Mouse (Mus musculus) testis, adult 2 months (tissue): ENCODE results near the gene Epha6. TPM values are rescaled to one million over a fixed set of nuclear protein-coding genes. Genes with fewer than 3 reads are reported as not detected.

Experiments
- H3K27ac ChIP-seq: fragments of 200-500 bp; 2 replicates; pipeline ENCODE4 v1.5.1; 2012; ENCODE audit warnings: low read depth, low read length; ENCODE audit not compliant: control insufficient read depth, insufficient read depth
- H3K27me3 ChIP-seq: fragments of 200-500 bp; 2 replicates; pipeline ENCODE4 v1.6.1; 2012; ENCODE audit warnings: mild to moderate bottlenecking, low read length, moderate library complexity; ENCODE audit not compliant: control insufficient read depth, insufficient read depth
- H3K36me3 ChIP-seq: fragments of 200-500 bp; 2 replicates; pipeline ENCODE4 v1.6.1; 2012; ENCODE audit warnings: mild to moderate bottlenecking, low read length; ENCODE audit not compliant: control insufficient read depth, insufficient read depth
- H3K4me1 ChIP-seq: fragments of 200-500 bp; 2 replicates; pipeline ENCODE4 v1.6.1; 2012; ENCODE audit warnings: low read length; ENCODE audit not compliant: control insufficient read depth, insufficient read depth
- H3K4me3 ChIP-seq: fragments of 200-500 bp; 2 replicates; pipeline ENCODE4 v1.5.1; 2012; ENCODE audit warnings: low read depth, mild to moderate bottlenecking, low read length, moderate library complexity, mixed read lengths; ENCODE audit not compliant: control insufficient read depth
- CTCF ChIP-seq: fragments of 200-500 bp; IDR thresholded peaks from 2 replicates; pipeline ENCODE4 v1.5.1; 2012; ENCODE audit warnings: low read depth, mild to moderate bottlenecking, inconsistent platforms, low read length, moderate library complexity; ENCODE audit not compliant: control insufficient read depth, insufficient read depth, insufficient replicate concordance
- POLR2A ChIP-seq: fragments of 200-500 bp; IDR thresholded peaks from 2 replicates; pipeline ENCODE4 v1.6.1; 2012; ENCODE audit warnings: low read depth, mild to moderate bottlenecking, inconsistent platforms, low read length, moderate library complexity; ENCODE audit not compliant: control insufficient read depth
- polyA plus RNA-seq: library from polyadenylated mRNA; depleted of rRNA; stranded (reverse); fragments of >200 nt; gene quantifications from 2 replicates; pipeline ENCODE4 v1.2.3, GENCODE M21; 2012

The Epha6 gene
- polyA plus RNA-seq, 1 experiment = 1.0 TPM

DNA sequence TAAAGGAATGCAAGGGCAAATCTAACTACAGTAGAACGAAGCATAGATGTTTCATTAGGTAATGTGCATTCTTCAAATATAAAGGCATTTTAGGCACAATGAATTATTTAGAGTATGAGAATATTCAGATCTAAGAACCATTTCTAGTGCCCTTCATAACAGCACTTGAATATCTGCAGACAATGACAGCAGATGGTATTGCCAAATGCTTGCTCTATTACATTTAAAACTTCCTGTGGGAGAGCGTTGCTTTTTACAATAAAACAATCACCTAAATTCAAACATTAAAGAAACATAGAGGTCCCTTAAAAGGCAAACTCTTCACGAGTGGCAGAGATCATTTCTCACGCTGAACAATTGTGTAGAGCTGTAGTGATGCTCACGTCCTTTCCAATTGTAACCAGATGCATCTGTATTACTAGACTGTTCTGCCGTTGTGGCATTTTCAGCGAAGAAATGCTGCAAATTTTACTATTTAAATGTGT, 347.1 kb downstream of the Epha6 start:
- Histone ChIP-seq H3K4me3 (no peak overlapping the region), H3K27ac (no peak overlapping the region), H3K36me3 (no peaks in the 10 kb centered on the region), H3K27me3 (no peaks in the 10 kb centered on the region), H3K4me1 (no peaks in the 10 kb centered on the region)
- TF ChIP-seq CTCF = no peak
- no peak for TF ChIP-seq POLR2A

DNA sequence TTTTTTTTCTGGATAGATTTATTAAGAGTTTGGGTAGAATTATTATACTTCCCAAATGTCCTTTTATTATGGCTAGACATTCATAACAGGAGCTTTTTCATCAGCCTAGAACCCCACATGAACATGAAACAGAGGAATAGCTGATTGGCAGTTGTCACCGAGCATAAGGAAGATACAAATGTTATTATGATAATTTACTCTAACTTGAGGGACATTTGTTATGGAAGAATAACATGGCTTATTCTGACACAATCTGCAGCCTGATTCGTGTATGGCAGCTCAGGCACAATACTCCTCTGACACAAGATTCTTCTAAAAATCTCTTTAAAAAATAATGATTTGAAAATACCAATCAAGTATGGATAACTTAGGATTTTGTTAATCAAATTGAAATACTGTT, 347.7 kb downstream of the Epha6 start:
- no peak overlapping the region for H3K4me3 ChIP-seq
- H3K36me3 ChIP-seq = no peaks in the 10 kb centered on the region
- no peaks in the 10 kb centered on the region for H3K4me1 ChIP-seq
- no peak overlapping the region for H3K27ac ChIP-seq
- TF ChIP-seq CTCF (no peak), POLR2A (no peak)
- H3K27me3 ChIP-seq = no peaks in the 10 kb centered on the region

DNA sequence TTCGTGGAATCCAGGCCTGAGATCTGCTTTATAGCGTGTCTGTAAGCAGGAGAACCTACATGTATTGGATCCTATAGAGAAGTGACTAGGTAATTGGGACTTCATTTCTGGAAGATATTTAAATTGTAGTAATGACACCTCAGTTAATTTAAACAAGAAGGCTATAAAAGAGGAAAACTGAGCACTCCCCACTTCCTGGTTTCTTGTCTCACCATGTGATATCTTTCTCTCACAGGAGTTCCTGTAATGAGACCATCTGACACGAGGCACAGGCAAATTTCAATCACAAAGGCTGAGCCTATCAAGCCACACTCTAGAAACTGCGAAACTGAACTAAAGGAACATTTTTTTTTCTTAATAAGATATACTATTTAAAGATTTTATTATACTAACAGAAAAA, 348.3 kb downstream of the Epha6 start:
- Histone ChIP-seq H3K4me1 (no peaks in the 10 kb centered on the region), H3K4me3 (no peak overlapping the region), H3K27ac (no peak overlapping the region), H3K27me3 (no peaks in the 10 kb centered on the region), H3K36me3 (no peaks in the 10 kb centered on the region)
- TF ChIP-seq POLR2A = no peak
- TF ChIP-seq CTCF = no peak

DNA sequence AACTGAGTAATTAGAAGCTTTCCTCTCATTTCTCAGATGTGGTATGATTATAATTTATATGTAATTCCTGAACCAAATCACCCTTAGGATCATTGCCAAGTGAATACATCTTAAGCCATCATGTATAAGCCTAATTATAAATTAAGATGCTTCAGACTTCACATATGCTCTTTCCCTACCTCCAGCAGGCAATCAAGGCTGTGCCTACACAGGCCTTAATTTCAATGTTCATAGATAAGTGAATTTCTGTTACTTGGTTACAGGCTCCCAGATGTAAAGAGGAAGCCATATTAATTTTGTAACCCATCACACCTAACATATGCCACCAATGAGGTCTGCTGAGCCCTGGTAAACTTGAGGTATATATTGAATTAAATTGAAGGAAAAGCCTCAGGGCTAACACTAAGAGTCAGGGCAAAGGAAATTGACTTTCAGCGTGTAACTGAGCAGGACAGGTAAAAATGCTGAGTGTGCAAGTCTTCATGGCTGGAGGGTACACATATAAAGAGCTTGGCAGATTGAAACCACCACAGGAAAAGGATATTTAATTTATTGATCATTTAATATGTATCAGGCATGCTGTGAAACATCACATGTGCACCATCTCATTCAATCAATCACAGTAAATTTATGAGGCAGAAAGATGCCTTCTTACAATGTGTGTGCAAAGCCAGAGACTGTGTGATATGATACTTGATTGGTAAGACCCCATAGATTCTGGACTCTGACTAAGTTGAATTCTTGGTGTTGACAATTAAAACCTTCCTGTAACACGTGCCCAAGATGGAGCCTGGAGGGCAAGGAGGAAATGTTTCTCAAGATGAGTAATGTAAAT, 365.8 kb downstream of the Epha6 start:
- no peak overlapping the region for H3K4me3 ChIP-seq

DNA sequence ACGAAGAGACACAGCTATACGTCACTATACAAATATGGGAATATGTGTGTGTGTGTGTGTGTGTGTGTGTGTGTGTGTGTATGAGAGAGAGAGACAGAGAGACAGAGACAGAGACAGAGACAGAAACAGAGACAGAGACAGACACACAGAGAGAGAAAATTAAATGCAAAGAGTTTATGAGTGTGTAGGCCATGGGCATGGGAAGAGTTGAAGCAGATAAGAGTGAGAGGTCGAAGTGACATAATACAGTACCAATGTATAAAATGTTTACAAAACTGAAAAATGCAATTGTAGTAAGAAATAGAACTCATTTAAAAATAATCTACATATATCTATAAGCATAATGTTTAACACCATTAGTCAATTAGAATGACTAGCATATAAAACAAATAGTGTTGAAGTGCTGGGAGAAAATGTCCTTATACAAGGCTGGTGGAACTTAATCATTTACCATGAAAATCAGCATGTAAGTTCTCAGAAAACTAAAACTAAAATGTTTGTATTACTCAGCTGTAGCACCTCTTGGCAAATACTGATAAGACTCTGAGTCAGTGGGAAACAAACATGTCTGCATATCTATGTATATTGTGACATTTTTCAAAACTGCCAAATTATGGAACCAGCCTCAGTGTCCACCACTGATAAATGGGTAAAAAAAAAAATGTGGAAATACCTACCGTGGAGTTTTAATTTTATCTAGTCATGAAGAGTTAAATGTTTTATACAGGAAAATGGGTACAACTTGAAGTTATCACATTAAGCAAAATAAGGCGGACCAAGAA, 371.2 kb downstream of the Epha6 start:
- Histone ChIP-seq H3K27ac (no peak overlapping the region), H3K4me1 (no peaks in the 10 kb centered on the region), H3K36me3 (no peaks in the 10 kb centered on the region), H3K27me3 (no peaks in the 10 kb centered on the region), H3K4me3 (no peak overlapping the region)
- no peak for TF ChIP-seq POLR2A
- no peak for TF ChIP-seq CTCF

More for the DNA sequence above, 365.8 kb downstream of the Epha6 start:
- TF ChIP-seq POLR2A (no peak), CTCF (no peak)
- Histone ChIP-seq H3K27ac (no peak overlapping the region), H3K36me3 (no peaks in the 10 kb centered on the region), H3K27me3 (no peaks in the 10 kb centered on the region), H3K4me1 (no peaks in the 10 kb centered on the region)

DNA sequence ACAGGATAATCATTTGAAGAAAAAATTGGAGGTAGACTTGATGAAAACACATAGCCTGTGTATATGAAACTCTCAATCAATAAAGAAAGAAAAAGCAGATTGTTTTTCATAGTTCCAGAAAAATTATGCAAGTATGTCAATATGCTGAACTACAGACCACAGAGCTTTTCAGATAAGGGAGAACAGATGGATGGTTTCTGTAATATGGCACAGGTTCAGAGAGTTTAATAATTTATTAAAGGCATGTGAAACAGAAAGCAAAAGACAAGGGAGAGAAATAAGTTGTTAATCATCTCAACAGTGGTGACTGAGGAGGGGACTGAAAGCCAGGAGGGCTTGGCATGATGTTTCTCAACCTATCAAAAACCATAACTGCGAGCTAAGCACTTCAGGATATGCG, 372.3 kb downstream of the Epha6 start:
- H3K36me3 ChIP-seq = no peaks in the 10 kb centered on the region
- H3K4me3 ChIP-seq = no peak overlapping the region
- no peak overlapping the region for H3K27ac ChIP-seq
- H3K4me1 ChIP-seq = no peaks in the 10 kb centered on the region
- no peaks in the 10 kb centered on the region for H3K27me3 ChIP-seq
- no peak for TF ChIP-seq CTCF
- no peak for TF ChIP-seq POLR2A

DNA sequence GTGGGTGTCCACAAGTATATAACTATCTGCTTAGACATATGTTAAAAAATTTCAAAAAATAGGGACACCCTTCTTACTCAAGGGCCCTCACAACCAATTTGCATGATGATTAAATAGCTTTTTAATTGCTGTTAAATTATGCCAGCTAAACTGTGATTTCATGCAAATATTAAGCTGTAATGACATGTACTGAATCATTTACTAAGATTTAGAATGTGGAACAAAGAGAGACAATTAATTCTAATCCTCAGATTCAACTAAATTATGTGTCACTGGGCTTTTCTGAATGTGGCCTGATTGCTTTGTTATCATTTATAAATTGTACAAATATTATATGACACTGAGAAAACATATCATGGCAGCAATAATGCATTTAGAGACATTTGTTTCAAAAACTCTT, 396.2 kb downstream of the Epha6 start:
- no peaks in the 10 kb centered on the region for H3K4me1 ChIP-seq
- no peaks in the 10 kb centered on the region for H3K27me3 ChIP-seq
- TF ChIP-seq CTCF (no peak), POLR2A (no peak)
- H3K4me3 ChIP-seq = no peak overlapping the region
- no peaks in the 10 kb centered on the region for H3K36me3 ChIP-seq
- no peak overlapping the region for H3K27ac ChIP-seq
